22 mouse cellular contexts compared by ENCODE assay signal in the genomic region with DNA sequence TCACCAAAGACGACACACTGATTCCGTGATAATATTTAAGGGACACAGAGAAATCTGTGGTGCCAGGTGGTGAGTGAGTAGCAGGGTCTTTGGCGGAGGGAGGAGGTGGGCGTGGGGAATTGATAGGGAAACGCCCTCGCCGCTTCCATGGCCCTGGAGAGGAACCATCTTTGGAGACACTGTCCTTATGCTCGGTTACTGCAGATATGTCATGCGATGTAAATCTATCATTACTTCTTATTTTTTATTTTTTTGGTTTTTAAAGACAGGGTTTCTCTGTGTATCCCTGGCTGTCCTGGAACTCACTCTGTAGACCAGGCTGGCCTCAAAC. TPM values are rescaled to one million over a fixed set of nuclear protein-coding genes. Genes with fewer than 3 reads are reported as not detected.
DNase-seq lines count a peak whose midpoint lies in the region; ATAC-seq and TF ChIP-seq lines count a peak whose summit lies in the region.
"Had no signal": no experiment of that assay in that cellular context is flagged by ENCODE, and none has a peak within 500 bp of the region (broad histone marks: within the 10 kb centered on the region; RNA-seq: fewer than 3 reads in every experiment).

No protein-coding gene starts in this region.

- no peak overlapping the region for H3K4me2 ChIP-seq in hindbrain, embryonic 11.5 days (replicated peaks; ENCODE audit: low read depth, low read length)
- H3K4me2 ChIP-seq in hindbrain, embryonic 13.5 days: no peak overlapping the region
- no peak overlapping the region for H3K4me2 ChIP-seq in midbrain, embryonic 12.5 days (replicated peaks)
- H3K4me2 ChIP-seq in midbrain, embryonic 11.5 days: no peak overlapping the region
- H3K4me2 ChIP-seq in forebrain, embryonic 15.5 days (replicated peaks): no peak overlapping the region
- no peak overlapping the region for H3K4me2 ChIP-seq in hindbrain, postnatal 0 days (ENCODE audit: low read depth, low read length)
- H3K4me2 ChIP-seq: embryonic facial prominence, embryonic 15.5 days; heart, embryonic 12.5 days; liver, embryonic 12.5 days had no signal

- H3K36me3 ChIP-seq in hindbrain, embryonic 11.5 days (ENCODE audit: control insufficient read depth, insufficient read depth, low read length): no peaks in the 10 kb centered on the region
- no peaks in the 10 kb centered on the region for H3K36me3 ChIP-seq in hindbrain, embryonic 13.5 days
- no peaks in the 10 kb centered on the region for H3K36me3 ChIP-seq in midbrain, embryonic 12.5 days
- H3K36me3 ChIP-seq in midbrain, embryonic 11.5 days (ENCODE audit: control insufficient read depth, insufficient read depth, low read length): no peaks in the 10 kb centered on the region
- no peaks in the 10 kb centered on the region for H3K36me3 ChIP-seq in forebrain, embryonic 15.5 days
- H3K36me3 ChIP-seq in hindbrain, postnatal 0 days (ENCODE audit: insufficient read depth, low read length): no peaks in the 10 kb centered on the region
- H3K36me3 ChIP-seq: embryonic facial prominence, embryonic 10.5 days; embryonic facial prominence, embryonic 15.5 days; heart, embryonic 12.5 days; liver, embryonic 12.5 days had no signal

- 67% methylated on average over 9 of the region's 9 CpGs for WGBS in hindbrain, embryonic 11.5 days
- WGBS in hindbrain, embryonic 13.5 days: 66% methylated on average over 9 of the region's 9 CpGs
- 69% methylated on average over 9 of the region's 9 CpGs for whole genome bisulfite sequencing in midbrain, embryonic 12.5 days
- WGBS in midbrain, embryonic 11.5 days: 67% methylated on average over 9 of the region's 9 CpGs
- WGBS in forebrain, embryonic 15.5 days: 68% methylated on average over 9 of the region's 9 CpGs
- WGBS in hindbrain, postnatal 0 days: 59% methylated on average over 9 of the region's 9 CpGs

- no peak overlapping the region for H3K27ac ChIP-seq in hindbrain, embryonic 11.5 days (ENCODE audit: low read depth, low read length)
- no peak overlapping the region for H3K27ac ChIP-seq in hindbrain, embryonic 13.5 days
- H3K27ac ChIP-seq in midbrain, embryonic 12.5 days (replicated peaks): no peak overlapping the region
- no peak overlapping the region for H3K27ac ChIP-seq in midbrain, embryonic 11.5 days (ENCODE audit: low read depth, low read length)
- no peak overlapping the region for H3K27ac ChIP-seq in forebrain, embryonic 15.5 days (replicated peaks)
- H3K27ac ChIP-seq in hindbrain, postnatal 0 days: no peak overlapping the region
- H3K27ac ChIP-seq: embryonic facial prominence, embryonic 10.5 days; embryonic facial prominence, embryonic 15.5 days; heart, adult 2 months; kidney, postnatal 0 days; liver, embryonic 12.5 days had no signal

- H3K4me1 ChIP-seq in hindbrain, embryonic 11.5 days (replicated peaks; ENCODE audit: control insufficient read depth, insufficient read depth, low read length): no peaks in the 10 kb centered on the region
- peaks cover 7% of the 10 kb centered on the region; the same call in 1 of the 2 replicates for H3K4me1 ChIP-seq in hindbrain, embryonic 13.5 days (replicated peaks)
- H3K4me1 ChIP-seq in midbrain, embryonic 12.5 days: peaks cover 2% of the 10 kb centered on the region; the same call in 1 of the 2 replicates
- H3K4me1 ChIP-seq in midbrain, embryonic 11.5 days (ENCODE audit: control insufficient read depth, insufficient read depth, low read length): no peaks in the 10 kb centered on the region; the same call in 1 of the 2 replicates
- H3K4me1 ChIP-seq in forebrain, embryonic 15.5 days: 0 out of 2 replicates have a peak, but pooled peaks cover 1% of the 10 kb centered on the region
- no peaks in the 10 kb centered on the region for H3K4me1 ChIP-seq in hindbrain, postnatal 0 days (ENCODE audit: insufficient read depth, low read length)

- H3K9me3 ChIP-seq in hindbrain, embryonic 11.5 days (ENCODE audit: control insufficient read depth, low read length): no peaks in the 10 kb centered on the region
- no peaks in the 10 kb centered on the region for H3K9me3 ChIP-seq in hindbrain, embryonic 13.5 days
- H3K9me3 ChIP-seq in midbrain, embryonic 12.5 days: no peaks in the 10 kb centered on the region
- no peaks in the 10 kb centered on the region for H3K9me3 ChIP-seq in midbrain, embryonic 11.5 days (ENCODE audit: control insufficient read depth, low read length)
- no peaks in the 10 kb centered on the region for H3K9me3 ChIP-seq in forebrain, embryonic 15.5 days
- H3K9me3 ChIP-seq in hindbrain, postnatal 0 days (ENCODE audit: low read length): no peaks in the 10 kb centered on the region
- H3K9me3 ChIP-seq: embryonic facial prominence, embryonic 10.5 days; embryonic facial prominence, embryonic 15.5 days; heart, embryonic 12.5 days; liver, embryonic 12.5 days; megakaryocyte, embryonic 14.5 days had no signal

- no peaks in the 10 kb centered on the region for H3K27me3 ChIP-seq in hindbrain, embryonic 11.5 days (ENCODE audit: control insufficient read depth, insufficient read depth, low read length)
- no peaks in the 10 kb centered on the region for H3K27me3 ChIP-seq in hindbrain, embryonic 13.5 days
- no peaks in the 10 kb centered on the region for H3K27me3 ChIP-seq in midbrain, embryonic 12.5 days
- H3K27me3 ChIP-seq in midbrain, embryonic 11.5 days (ENCODE audit: control insufficient read depth, insufficient read depth, low read length): no peaks in the 10 kb centered on the region
- no peaks in the 10 kb centered on the region for H3K27me3 ChIP-seq in forebrain, embryonic 15.5 days
- no peaks in the 10 kb centered on the region for H3K27me3 ChIP-seq in hindbrain, postnatal 0 days (ENCODE audit: insufficient read depth, low read length)
- H3K27me3 ChIP-seq: embryonic facial prominence, embryonic 15.5 days; heart, embryonic 12.5 days had no signal

- TF ChIP-seq CTCF in hindbrain, postnatal 0 days (IDR thresholded peaks at IDR 0.05; ENCODE audit: low read depth): no peak

- no peak for DNase-seq in hindbrain, embryonic 11.5 days (ENCODE audit: low spot score)
- no peak for DNase-seq in midbrain, embryonic 11.5 days (ENCODE audit: low spot score, missing footprints)
- no peak for DNase-seq in hindbrain, postnatal 0 days (ENCODE audit: low spot score)

- H3K4me3 ChIP-seq in hindbrain, embryonic 11.5 days (ENCODE audit: low read depth, low read length): no peak overlapping the region
- no peak overlapping the region for H3K4me3 ChIP-seq in hindbrain, embryonic 13.5 days
- no peak overlapping the region for H3K4me3 ChIP-seq in midbrain, embryonic 12.5 days
- H3K4me3 ChIP-seq in midbrain, embryonic 11.5 days (ENCODE audit: low read depth, low read length): no peak overlapping the region
- no peak overlapping the region for H3K4me3 ChIP-seq in forebrain, embryonic 15.5 days
- H3K4me3 ChIP-seq in hindbrain, postnatal 0 days (ENCODE audit: low read length): no peak overlapping the region
- H3K4me3 ChIP-seq: embryonic facial prominence, embryonic 10.5 days; embryonic facial prominence, embryonic 15.5 days; heart, adult 2 months; heart, embryonic 12.5 days; liver, embryonic 12.5 days had no signal

- H3K9ac ChIP-seq in hindbrain, embryonic 11.5 days (ENCODE audit: low read depth, low read length): no peak overlapping the region
- H3K9ac ChIP-seq in hindbrain, embryonic 13.5 days: no peak overlapping the region
- no peak overlapping the region for H3K9ac ChIP-seq in midbrain, embryonic 12.5 days (replicated peaks)
- no peak overlapping the region for H3K9ac ChIP-seq in midbrain, embryonic 11.5 days (ENCODE audit: low read length)
- H3K9ac ChIP-seq in forebrain, embryonic 15.5 days (replicated peaks): no peak overlapping the region
- no peak overlapping the region for H3K9ac ChIP-seq in hindbrain, postnatal 0 days (replicated peaks; ENCODE audit: low read length)
- H3K9ac ChIP-seq: embryonic facial prominence, embryonic 15.5 days; heart, embryonic 12.5 days; liver, embryonic 12.5 days; liver, postnatal 0 days had no signal

- 0 out of 2 replicates have a peak, but pooled peaks have one; percentile 10 for ATAC-seq in hindbrain, embryonic 11.5 days (ENCODE audit: low FRiP score)
- ATAC-seq in hindbrain, embryonic 13.5 days (ENCODE audit: low FRiP score): no peak
- peak; percentile 24; the same call in 1 of the 2 replicates for ATAC-seq in midbrain, embryonic 12.5 days (ENCODE audit: low FRiP score, low read depth)
- ATAC-seq in midbrain, embryonic 11.5 days (ENCODE audit: low FRiP score): no peak
- ATAC-seq in forebrain, embryonic 15.5 days (replicated peaks): peak; percentile 15; the same call in 1 of the 2 replicates
- ATAC-seq in hindbrain, postnatal 0 days: 0 out of 2 replicates have a peak, but pooled peaks have one; percentile 15

RNA-seq across cellular contexts. Expression of a gene that starts 33.6 kb away (rescaled TPM):
- 0.57 and 0.71 TPM in 2 replicates for polyA plus RNA-seq in hindbrain, embryonic 11.5 days (2014; fragmentation: Nextera tagmentation; extraction: Ambion mirVana)
- 0.21 and 0.30 TPM in 2 replicates for polyA plus RNA-seq in hindbrain, embryonic 13.5 days (2015; fragmentation: Nextera tagmentation; extraction: Ambion mirVana)
- 0.55 TPM in 1 of 2 replicates, not detected in the other for polyA plus RNA-seq in midbrain, embryonic 12.5 days (2016; fragmentation: Nextera tagmentation; extraction: Ambion mirVana)
- 0.33 and 0.54 TPM in 2 replicates for polyA plus RNA-seq in midbrain, embryonic 11.5 days (2014; fragmentation: Nextera tagmentation; extraction: Ambion mirVana)
- polyA plus RNA-seq in forebrain, embryonic 15.5 days (2015; fragmentation: Nextera tagmentation; extraction: Ambion mirVana): 0.20 TPM in 1 of 2 replicates, not detected in the other
- not detected in 2 replicates for total RNA-seq in hindbrain, postnatal 0 days (2014; rRNA removed)
- polyA plus RNA-seq in hindbrain, postnatal 0 days (2015; fragmentation: Nextera tagmentation; extraction: Ambion mirVana): 0.54 and 0.80 TPM in 2 replicates
- total RNA-seq: layer of hippocampus, postnatal 36 days; left cerebral cortex, postnatal 4 days had no signal
- polyA plus RNA-seq: neural tube, embryonic 14.5 days; testis, adult 2 months had no signal

RNA-seq across cellular contexts. Expression of a gene that starts 50.7 kb away (rescaled TPM):
- polyA plus RNA-seq in hindbrain, embryonic 11.5 days (2014; fragmentation: Nextera tagmentation; extraction: Ambion mirVana): 3.4 and 3.6 TPM in 2 replicates
- polyA plus RNA-seq in hindbrain, embryonic 13.5 days (2015; fragmentation: Nextera tagmentation; extraction: Ambion mirVana): 7.6 and 9.5 TPM in 2 replicates
- 2.6 TPM in 2 replicates for polyA plus RNA-seq in midbrain, embryonic 12.5 days (2016; fragmentation: Nextera tagmentation; extraction: Ambion mirVana)
- polyA plus RNA-seq in midbrain, embryonic 11.5 days (2014; fragmentation: Nextera tagmentation; extraction: Ambion mirVana): 0.78 and 2.5 TPM in 2 replicates
- 3.5 and 4.0 TPM in 2 replicates for polyA plus RNA-seq in forebrain, embryonic 15.5 days (2015; fragmentation: Nextera tagmentation; extraction: Ambion mirVana)
- 1.8 and 4.1 TPM in 2 replicates for total RNA-seq in hindbrain, postnatal 0 days (2014; rRNA removed)
- polyA plus RNA-seq in hindbrain, postnatal 0 days (2015; fragmentation: Nextera tagmentation; extraction: Ambion mirVana): 8.0 and 10.2 TPM in 2 replicates

RNA-seq across cellular contexts. Expression of a gene that starts 52.7 kb away (rescaled TPM):
- 67.5 and 69.3 TPM in 2 replicates for polyA plus RNA-seq in hindbrain, embryonic 11.5 days (2014; fragmentation: Nextera tagmentation; extraction: Ambion mirVana)
- 51.0 and 56.7 TPM in 2 replicates for polyA plus RNA-seq in hindbrain, embryonic 13.5 days (2015; fragmentation: Nextera tagmentation; extraction: Ambion mirVana)
- polyA plus RNA-seq in midbrain, embryonic 12.5 days (2016; fragmentation: Nextera tagmentation; extraction: Ambion mirVana): 53.1 and 63.0 TPM in 2 replicates
- polyA plus RNA-seq in midbrain, embryonic 11.5 days (2014; fragmentation: Nextera tagmentation; extraction: Ambion mirVana): 65.6 and 67.1 TPM in 2 replicates
- polyA plus RNA-seq in forebrain, embryonic 15.5 days (2015; fragmentation: Nextera tagmentation; extraction: Ambion mirVana): 55.7 and 60.0 TPM in 2 replicates
- total RNA-seq in hindbrain, postnatal 0 days (2014; rRNA removed): 72.6 and 90.2 TPM in 2 replicates
- polyA plus RNA-seq in hindbrain, postnatal 0 days (2015; fragmentation: Nextera tagmentation; extraction: Ambion mirVana): 41.3 and 42.3 TPM in 2 replicates

RNA-seq across cellular contexts. Expression of a gene that starts 54.4 kb away (rescaled TPM):
- polyA plus RNA-seq in hindbrain, embryonic 11.5 days (2014; fragmentation: Nextera tagmentation; extraction: Ambion mirVana): not detected in 2 replicates
- not detected in 2 replicates for polyA plus RNA-seq in hindbrain, embryonic 13.5 days (2015; fragmentation: Nextera tagmentation; extraction: Ambion mirVana)
- not detected in 2 replicates for polyA plus RNA-seq in midbrain, embryonic 12.5 days (2016; fragmentation: Nextera tagmentation; extraction: Ambion mirVana)
- not detected in 2 replicates for polyA plus RNA-seq in midbrain, embryonic 11.5 days (2014; fragmentation: Nextera tagmentation; extraction: Ambion mirVana)
- polyA plus RNA-seq in forebrain, embryonic 15.5 days (2015; fragmentation: Nextera tagmentation; extraction: Ambion mirVana): not detected in 2 replicates
- total RNA-seq in hindbrain, postnatal 0 days (2014; rRNA removed): not detected in 2 replicates
- not detected in 2 replicates for polyA plus RNA-seq in hindbrain, postnatal 0 days (2015; fragmentation: Nextera tagmentation; extraction: Ambion mirVana)
- total RNA-seq: layer of hippocampus, postnatal 36 days; left cerebral cortex, postnatal 4 days had no signal
- polyA plus RNA-seq: cerebellum, adult 2 months; cortical plate, adult 2 months; embryonic facial prominence, embryonic 10.5 days; heart, embryonic 12.5 days; liver, embryonic 12.5 days; lung, embryonic 16.5 days; neural tube, embryonic 14.5 days; stomach, embryonic 14.5 days had no signal

Comparison
In these comparisons a context has a peak if more than half of its experiments do, and no peak if none do; other contexts are left out.
1. ATAC-seq: peak in hindbrain, embryonic 11.5 days (single experiment), midbrain, embryonic 12.5 days (single experiment), forebrain, embryonic 15.5 days (single experiment) and hindbrain, postnatal 0 days (single experiment); none in hindbrain, embryonic 13.5 days (single experiment) and midbrain, embryonic 11.5 days (single experiment).